ENCODE assay signal across 25 mouse cellular contexts in genomic region chr3:157116024-157116423, GRCm38 (mm10).
A peak's percentile ranks its signal among the peaks of the same experiment; 100 is the strongest.
DNase-seq lines count a peak whose midpoint lies in the region; ATAC-seq and TF ChIP-seq lines count a peak whose summit lies in the region.
"Had no signal": no experiment of that assay in that cellular context is flagged by ENCODE, and none has a peak within 500 bp of the region (broad histone marks: within the 10 kb centered on the region; RNA-seq: fewer than 3 reads in every experiment).

No protein-coding gene starts in this region.

- peaks cover 11% of the 10 kb centered on the region; the same call in 1 of the 2 replicates for H3K4me1 ChIP-seq in forebrain, embryonic 12.5 days
- peaks cover 8% of the 10 kb centered on the region for H3K4me1 ChIP-seq in forebrain, embryonic 10.5 days
- peaks cover 12% of the 10 kb centered on the region for H3K4me1 ChIP-seq in hindbrain, embryonic 15.5 days (replicated peaks)
- H3K4me1 ChIP-seq in hindbrain, embryonic 14.5 days (replicated peaks; ENCODE audit: control insufficient read depth, insufficient read depth, low read length) = peaks cover 15% of the 10 kb centered on the region
- H3K4me1 ChIP-seq in stomach, embryonic 14.5 days (ENCODE audit: control insufficient read depth, insufficient read depth, low read length) = no peaks in the 10 kb centered on the region
- no peaks in the 10 kb centered on the region for H3K4me1 ChIP-seq in stomach, postnatal 0 days (replicated peaks; ENCODE audit: control insufficient read depth, insufficient read depth)
- H3K4me1 ChIP-seq in midbrain, postnatal 0 days (ENCODE audit: insufficient read depth, low read length) = no peaks in the 10 kb centered on the region
- H3K4me1 ChIP-seq: limb, embryonic 12.5 days; liver, embryonic 15.5 days had no signal

- H3K36me3 ChIP-seq in forebrain, embryonic 12.5 days (replicated peaks) = no peaks in the 10 kb centered on the region
- no peaks in the 10 kb centered on the region for H3K36me3 ChIP-seq in forebrain, embryonic 10.5 days (replicated peaks)
- no peaks in the 10 kb centered on the region for H3K36me3 ChIP-seq in hindbrain, embryonic 15.5 days
- no peaks in the 10 kb centered on the region for H3K36me3 ChIP-seq in hindbrain, embryonic 14.5 days (replicated peaks; ENCODE audit: control insufficient read depth, insufficient read depth)
- H3K36me3 ChIP-seq in stomach, embryonic 14.5 days (ENCODE audit: control insufficient read depth, insufficient read depth, low read length) = no peaks in the 10 kb centered on the region
- no peaks in the 10 kb centered on the region for H3K36me3 ChIP-seq in stomach, postnatal 0 days (ENCODE audit: control insufficient read depth, insufficient read depth, low read length)
- H3K36me3 ChIP-seq in midbrain, postnatal 0 days (ENCODE audit: insufficient read depth, low read length) = no peaks in the 10 kb centered on the region
- H3K36me3 ChIP-seq: limb, embryonic 12.5 days; liver, embryonic 15.5 days had no signal

- TF ChIP-seq EP300 in stomach, postnatal 0 days (optimal IDR thresholded peaks at IDR 0.05) = no peak

- no peaks in the 10 kb centered on the region for H3K27me3 ChIP-seq in forebrain, embryonic 12.5 days
- no peaks in the 10 kb centered on the region for H3K27me3 ChIP-seq in forebrain, embryonic 10.5 days (ENCODE audit: poor library complexity, severe bottlenecking)
- H3K27me3 ChIP-seq in hindbrain, embryonic 15.5 days = no peaks in the 10 kb centered on the region
- H3K27me3 ChIP-seq in hindbrain, embryonic 14.5 days (ENCODE audit: control insufficient read depth, insufficient read depth, low read length) = no peaks in the 10 kb centered on the region
- no peaks in the 10 kb centered on the region for H3K27me3 ChIP-seq in stomach, embryonic 14.5 days (ENCODE audit: control insufficient read depth, insufficient read depth, low read length)
- no peaks in the 10 kb centered on the region for H3K27me3 ChIP-seq in stomach, postnatal 0 days (ENCODE audit: control insufficient read depth, insufficient read depth, low read length)
- H3K27me3 ChIP-seq in midbrain, postnatal 0 days (ENCODE audit: insufficient read depth, low read length) = no peaks in the 10 kb centered on the region
- H3K27me3 ChIP-seq: liver, embryonic 15.5 days; Patski had no signal

- no peak overlapping the region for H3K4me3 ChIP-seq in forebrain, embryonic 12.5 days (replicated peaks)
- H3K4me3 ChIP-seq in forebrain, embryonic 10.5 days = no peak overlapping the region
- no peak overlapping the region for H3K4me3 ChIP-seq in hindbrain, embryonic 15.5 days
- no peak overlapping the region for H3K4me3 ChIP-seq in hindbrain, embryonic 14.5 days (replicated peaks; ENCODE audit: low read length)
- no peak overlapping the region for H3K4me3 ChIP-seq in stomach, embryonic 14.5 days (ENCODE audit: low read depth, low read length)
- no peak overlapping the region for H3K4me3 ChIP-seq in stomach, postnatal 0 days (ENCODE audit: low read depth, low read length)
- H3K4me3 ChIP-seq in midbrain, postnatal 0 days (ENCODE audit: low read depth, low read length) = no peak overlapping the region
- H3K4me3 ChIP-seq: limb, embryonic 12.5 days; liver, embryonic 15.5 days had no signal

- no peak overlapping the region for H3K27ac ChIP-seq in forebrain, embryonic 12.5 days
- no peak overlapping the region for H3K27ac ChIP-seq in forebrain, embryonic 10.5 days
- no peak overlapping the region for H3K27ac ChIP-seq in hindbrain, embryonic 15.5 days (replicated peaks)
- H3K27ac ChIP-seq in hindbrain, embryonic 14.5 days = no peak overlapping the region
- H3K27ac ChIP-seq in stomach, embryonic 14.5 days (ENCODE audit: low read length) = no peak overlapping the region
- no peak overlapping the region for H3K27ac ChIP-seq in stomach, postnatal 0 days (replicated peaks)
- H3K27ac ChIP-seq in midbrain, postnatal 0 days (ENCODE audit: low read depth, low read length) = 0 out of 2 replicates have a peak overlapping the region, but pooled peaks have one; percentile 49
- H3K27ac ChIP-seq: kidney, postnatal 0 days; limb, embryonic 12.5 days; liver, embryonic 15.5 days had no signal

- no peak for DNase-seq in forebrain, embryonic 10.5 days (ENCODE audit: extremely low spot score, low spot score)
- DNase-seq in hindbrain, embryonic 14.5 days (ENCODE audit: low spot score) = no peak
- no peak for DNase-seq in stomach, postnatal 0 days (ENCODE audit: low spot score)
- no peak for DNase-seq in midbrain, postnatal 0 days (ENCODE audit: low spot score)
- DNase-seq in layer of hippocampus, postnatal 36 days = no peak
- DNase-seq: adrenal gland, postnatal 10 days; cerebellum, adult 11 months; forebrain, postnatal 0 days; heart, postnatal 14 days; kidney, adult 8-10 months; kidney, postnatal 4 days; lung, embryonic 14.5 days; lung, postnatal 14 days; right cerebral cortex, adult 18-20 months; spleen, adult 18-20 months; thymus, adult 2 months; thymus, postnatal 36 days had no signal

- no peak overlapping the region for H3K4me2 ChIP-seq in forebrain, embryonic 12.5 days
- H3K4me2 ChIP-seq in hindbrain, embryonic 15.5 days = no peak overlapping the region
- no peak overlapping the region for H3K4me2 ChIP-seq in hindbrain, embryonic 14.5 days (replicated peaks)
- no peak overlapping the region for H3K4me2 ChIP-seq in stomach, embryonic 14.5 days (replicated peaks; ENCODE audit: low read depth, low read length)
- no peak overlapping the region for H3K4me2 ChIP-seq in stomach, postnatal 0 days (replicated peaks; ENCODE audit: low read depth)
- H3K4me2 ChIP-seq in midbrain, postnatal 0 days (ENCODE audit: low read depth, low read length, poor library complexity, severe bottlenecking) = no peak overlapping the region
- H3K4me2 ChIP-seq: limb, embryonic 12.5 days; liver, embryonic 15.5 days; lung, embryonic 14.5 days had no signal

- TF ChIP-seq CTCF in stomach, postnatal 0 days (IDR thresholded peaks at IDR 0.05; ENCODE audit: low read depth) = no peak
- TF ChIP-seq CTCF in midbrain, postnatal 0 days (IDR thresholded peaks at IDR 0.05) = no peak

- WGBS in forebrain, embryonic 12.5 days = 97% methylated on average over 1 of the region's 1 CpGs
- WGBS in forebrain, embryonic 10.5 days = 94% methylated on average over 1 of the region's 1 CpGs
- WGBS in hindbrain, embryonic 15.5 days = 97% methylated on average over 1 of the region's 1 CpGs
- WGBS in hindbrain, embryonic 14.5 days = 96% methylated on average over 1 of the region's 1 CpGs
- 97% methylated on average over 1 of the region's 1 CpGs for WGBS in stomach, embryonic 14.5 days
- WGBS in stomach, postnatal 0 days = 100% methylated on average over 1 of the region's 1 CpGs
- 97% methylated on average over 1 of the region's 1 CpGs for WGBS in midbrain, postnatal 0 days

- ATAC-seq in forebrain, embryonic 12.5 days (ENCODE audit: low FRiP score) = 0 out of 2 replicates have a peak, but pooled peaks have one; percentile 55
- ATAC-seq in hindbrain, embryonic 15.5 days (ENCODE audit: low FRiP score, low read depth) = peak; percentile 28; the same call in 1 of the 2 replicates
- ATAC-seq in hindbrain, embryonic 14.5 days (ENCODE audit: low FRiP score) = no peak
- 0 out of 2 replicates have a peak, but pooled peaks have one; percentile 4 for ATAC-seq in stomach, embryonic 14.5 days (ENCODE audit: insufficient number of reproducible peaks, insufficient read depth, low FRiP score, low read depth)
- ATAC-seq in stomach, postnatal 0 days (ENCODE audit: low FRiP score, low TSS enrichment) = no peak
- ATAC-seq in midbrain, postnatal 0 days (ENCODE audit: low FRiP score) = no peak; the same call in 1 of the 2 replicates
- ATAC-seq: intestine, embryonic 16.5 days; Patski had no signal

- no peaks in the 10 kb centered on the region for H3K9me3 ChIP-seq in forebrain, embryonic 12.5 days
- no peaks in the 10 kb centered on the region for H3K9me3 ChIP-seq in forebrain, embryonic 10.5 days
- no peaks in the 10 kb centered on the region for H3K9me3 ChIP-seq in hindbrain, embryonic 15.5 days
- no peaks in the 10 kb centered on the region for H3K9me3 ChIP-seq in hindbrain, embryonic 14.5 days (ENCODE audit: control insufficient read depth, low read length)
- H3K9me3 ChIP-seq in stomach, embryonic 14.5 days (ENCODE audit: control insufficient read depth, low read depth, low read length) = no peaks in the 10 kb centered on the region
- H3K9me3 ChIP-seq in stomach, postnatal 0 days (ENCODE audit: control insufficient read depth, low read length) = no peaks in the 10 kb centered on the region
- H3K9me3 ChIP-seq in midbrain, postnatal 0 days (ENCODE audit: low read length) = no peaks in the 10 kb centered on the region
- H3K9me3 ChIP-seq: limb, embryonic 12.5 days; liver, embryonic 15.5 days had no signal

- no peak overlapping the region for H3K9ac ChIP-seq in forebrain, embryonic 12.5 days
- no peak overlapping the region for H3K9ac ChIP-seq in hindbrain, embryonic 15.5 days
- no peak overlapping the region for H3K9ac ChIP-seq in hindbrain, embryonic 14.5 days
- H3K9ac ChIP-seq in stomach, embryonic 14.5 days (replicated peaks; ENCODE audit: low read depth, low read length) = no peak overlapping the region
- no peak overlapping the region for H3K9ac ChIP-seq in stomach, postnatal 0 days (ENCODE audit: low read length)
- H3K9ac ChIP-seq in midbrain, postnatal 0 days (replicated peaks; ENCODE audit: low read length, poor library complexity, severe bottlenecking) = no peak overlapping the region
- H3K9ac ChIP-seq: forebrain, postnatal 0 days; limb, embryonic 12.5 days; liver, embryonic 15.5 days; lung, embryonic 14.5 days had no signal

Comparison
In these comparisons a context has a peak if more than half of its experiments do, and no peak if none do; other contexts are left out.
1. ATAC-seq: peak in forebrain, embryonic 12.5 days (single experiment), hindbrain, embryonic 15.5 days (single experiment) and stomach, embryonic 14.5 days (single experiment); none in hindbrain, embryonic 14.5 days (single experiment), stomach, postnatal 0 days (single experiment) and midbrain, postnatal 0 days (single experiment).